Mouse (Mus musculus) T-helper 17 cell (primary cell): ENCODE measurements around the gene Col28a1.

ENCODE experiments used
- in situ Hi-C, 2 experiments: fragments of 300-600 bp; cut with MboI, MseI; formaldehyde crosslinking; loops; 1 replicate in 1 of 2; 2 replicates in 1 of 2; pipeline ENCODE4 v1.15.1; 2025; ENCODE audit warnings: high pct_unique_total_duplicates in 2 of 2

The Col28a1 gene

GRCm38 (mm10) chr6:8126545-8126944 is 65.9 kb downstream of the Col28a1 start:
- in situ Hi-C loops: no loop called here

GRCm38 (mm10) chr6:8119116-8119515 is 73.3 kb downstream of the Col28a1 start:
- in situ Hi-C loops: no loop called here

GRCm38 (mm10) chr6:8118577-8118976 is 73.8 kb downstream of the Col28a1 start:
- in situ Hi-C loops: no loop called here

- in situ Hi-C loops: no loop called here
Measured at GRCm38 (mm10) chr6:8105870-8106706, 86.3 kb downstream of the Col28a1 start.

GRCm38 (mm10) chr6:8101224-8101623 is 91.2 kb downstream of the Col28a1 start:
- in situ Hi-C loops: no loop called here

- in situ Hi-C loops: no loop called here
Measured at GRCm38 (mm10) chr6:8095856-8096255, 96.6 kb downstream of the Col28a1 start.

- in situ Hi-C loops: no loop called here
Measured at GRCm38 (mm10) chr6:8094160-8094953, 98.1 kb downstream of the Col28a1 start.

- in situ Hi-C loops: no loop called here
Measured at GRCm38 (mm10) chr6:8093556-8093955, 98.9 kb downstream of the Col28a1 start.

- in situ Hi-C loops: loop anchor here (5.0 to 10.0 kb wide), 2 partner anchors 352 to 355 kb away; no protein-coding TSS in a partner anchor
Measured at GRCm38 (mm10) chr6:8086847-8087246, 105.6 kb downstream of the Col28a1 start.

GRCm38 (mm10) chr6:8084806-8085205 is 107.6 kb downstream of the Col28a1 start:
- in situ Hi-C loops: loop anchor here (5.0 to 10.0 kb wide), 2 partner anchors 350 to 353 kb away; no protein-coding TSS in a partner anchor

GRCm38 (mm10) chr6:8083196-8083595 is 109.2 kb downstream of the Col28a1 start:
- in situ Hi-C loops: loop anchor here in 1 of 2 experiments (10.0 kb wide), 1 partner anchor 348 kb away; no protein-coding TSS in a partner anchor

- in situ Hi-C loops: no loop called here
Measured at GRCm38 (mm10) chr6:8077572-8078146, 114.8 kb downstream of the Col28a1 start.

GRCm38 (mm10) chr6:8074914-8075313 is 117.5 kb downstream of the Col28a1 start:
- in situ Hi-C loops: no loop called here

GRCm38 (mm10) chr6:8068979-8069378 is 123.4 kb downstream of the Col28a1 start:
- in situ Hi-C loops: loop anchor here in 1 of 2 experiments (10.0 kb wide), 1 partner anchor 1876 kb away; no protein-coding TSS in a partner anchor

GRCm38 (mm10) chr6:8068394-8068793 is 124.0 kb downstream of the Col28a1 start:
- in situ Hi-C loops: loop anchor here in 1 of 2 experiments (10.0 kb wide), 1 partner anchor 1876 kb away; no protein-coding TSS in a partner anchor

- in situ Hi-C loops: loop anchor here in 1 of 2 experiments (10.0 kb wide), 1 partner anchor 1878 kb away; no protein-coding TSS in a partner anchor
Measured at GRCm38 (mm10) chr6:8067124-8067523, 125.3 kb downstream of the Col28a1 start.

- in situ Hi-C loops: loop anchor here in 1 of 2 experiments (10.0 kb wide), 1 partner anchor 1879 kb away; no protein-coding TSS in a partner anchor
Measured at GRCm38 (mm10) chr6:8066208-8066607, 126.2 kb downstream of the Col28a1 start.

- in situ Hi-C loops: no loop called here
Measured at GRCm38 (mm10) chr6:8059199-8059598, 133.2 kb downstream of the Col28a1 start.

GRCm38 (mm10) chr6:8048216-8048615 is 144.2 kb downstream of the Col28a1 start:
- in situ Hi-C loops: no loop called here

- in situ Hi-C loops: no loop called here
Measured at GRCm38 (mm10) chr6:8046446-8046845, 146.0 kb downstream of the Col28a1 start.

GRCm38 (mm10) chr6:8045825-8046224 is 146.6 kb downstream of the Col28a1 start:
- in situ Hi-C loops: no loop called here

- in situ Hi-C loops: no loop called here
Measured at GRCm38 (mm10) chr6:8028711-8029110, 163.7 kb downstream of the Col28a1 start.
